Mouse (Mus musculus) hindbrain, embryonic 13.5 days (tissue): ENCODE results near the gene Klk9. TPM values are rescaled to one million over a fixed set of nuclear protein-coding genes. Genes with fewer than 3 reads are reported as not detected.

Experiments
- ATAC-seq: fragments of 200-750 bp; cut with Nextera tagmentation; 2 replicates; pipeline ENCODE4 v1.8.0; 2017; ENCODE audit warnings: moderate TSS enrichment; ENCODE audit not compliant: low FRiP score
- H3K27ac ChIP-seq: fragments of 300-500 bp; sonication (generic); 2 replicates; pipeline ENCODE4 v1.5.1; 2015; ENCODE audit warnings: inconsistent platforms, mild to moderate bottlenecking, moderate library complexity
- H3K27me3 ChIP-seq: fragments of 300-500 bp; sonication (generic); 2 replicates; pipeline ENCODE4 v1.6.1; 2015; ENCODE audit warnings: mild to moderate bottlenecking, inconsistent platforms
- H3K36me3 ChIP-seq: fragments of 300-500 bp; sonication (generic); 2 replicates; pipeline ENCODE4 v1.6.1; 2015; ENCODE audit warnings: mild to moderate bottlenecking, inconsistent platforms
- H3K4me1 ChIP-seq: fragments of 300-500 bp; sonication (generic); replicated peaks from 2 replicates; pipeline ENCODE4 v1.6.1; 2015; ENCODE audit warnings: inconsistent platforms
- H3K4me2 ChIP-seq: fragments of 300-500 bp; sonication (generic); 2 replicates; pipeline ENCODE4 v1.6.1; 2015; ENCODE audit warnings: inconsistent platforms, mild to moderate bottlenecking, moderate library complexity
- H3K4me3 ChIP-seq: fragments of 300-500 bp; sonication (generic); 2 replicates; pipeline ENCODE4 v1.5.1; 2015; ENCODE audit warnings: mild to moderate bottlenecking, inconsistent platforms
- H3K9ac ChIP-seq: fragments of 300-500 bp; sonication (generic); 2 replicates; pipeline ENCODE4 v1.6.1; 2015; ENCODE audit warnings: mild to moderate bottlenecking, inconsistent platforms
- H3K9me3 ChIP-seq: fragments of 300-500 bp; sonication (generic); 2 replicates; pipeline ENCODE4 v1.6.1; 2016; ENCODE audit warnings: inconsistent platforms
- WGBS: fragments of 180-500 bp; shearing (Covaris S2); methylation state at CpG from one replicate; pipeline ENCODE4 v1.1.7; 2015; 5-methylcytosine and 5-hydroxymethylcytosine counted together
- polyA plus RNA-seq: library from polyadenylated mRNA; unstranded; fragments of >200 nt; fragmentation: Nextera tagmentation; extraction: Ambion mirVana; gene quantifications from 2 replicates; pipeline ENCODE4 v1.2.1, GENCODE M21; 2015

The Klk9 gene
- polyA plus RNA-seq, 1 experiment from 2014 or later: 0.18 TPM

- no peak for ATAC-seq
- no peaks in the 10 kb centered on the region for H3K9me3 ChIP-seq
- no peak overlapping the region for H3K4me3 ChIP-seq
- no peak overlapping the region for H3K27ac ChIP-seq
- no peaks in the 10 kb centered on the region for H3K36me3 ChIP-seq
- WGBS: 88% methylated on average over 12 of the region's 12 CpGs
- no peak overlapping the region for H3K9ac ChIP-seq
- no peak overlapping the region for H3K4me2 ChIP-seq
- no peaks in the 10 kb centered on the region for H3K27me3 ChIP-seq
- H3K4me1 ChIP-seq: peaks cover 3% of the 10 kb centered on the region; the same call in 1 of the 2 replicates
Measured at GRCm38 (mm10) chr7:43777423-43777822, 14.3 kb upstream of the Klk9 start.

GRCm38 (mm10) chr7:43778176-43778970, 13.3 kb upstream of the Klk9 start:
- WGBS: 90% methylated on average over 10 of the region's 10 CpGs
- no peak overlapping the region for H3K4me2 ChIP-seq
- H3K36me3 ChIP-seq: no peaks in the 10 kb centered on the region
- H3K9me3 ChIP-seq: no peaks in the 10 kb centered on the region
- H3K4me3 ChIP-seq: no peak overlapping the region
- H3K9ac ChIP-seq: no peak overlapping the region
- ATAC-seq: no peak
- peaks cover 8% of the 10 kb centered on the region for H3K4me1 ChIP-seq
- no peak overlapping the region for H3K27ac ChIP-seq
- peaks cover 8% of the 10 kb centered on the region for H3K27me3 ChIP-seq

GRCm38 (mm10) chr7:43780241-43780640, 11.4 kb upstream of the Klk9 start:
- peaks cover 18% of the 10 kb centered on the region for H3K27me3 ChIP-seq
- no peak overlapping the region for H3K9ac ChIP-seq
- H3K27ac ChIP-seq: no peak overlapping the region
- WGBS: 74% methylated on average over 6 of the region's 6 CpGs
- no peaks in the 10 kb centered on the region for H3K9me3 ChIP-seq
- no peak for ATAC-seq
- H3K36me3 ChIP-seq: no peaks in the 10 kb centered on the region
- H3K4me3 ChIP-seq: no peak overlapping the region
- peaks cover 8% of the 10 kb centered on the region for H3K4me1 ChIP-seq
- H3K4me2 ChIP-seq: no peak overlapping the region

- Histone ChIP-seq H3K9ac (no peak within 1 kb of the TSS), H3K4me3 (no peak within 1 kb of the TSS), H3K36me3 (no peaks in the 10 kb centered on the region), H3K27me3 (peaks cover 18% of the 10 kb centered on the region), H3K4me1 (peaks cover 8% of the 10 kb centered on the region), H3K9me3 (no peaks in the 10 kb centered on the region), H3K4me2 (no peak within 1 kb of the TSS), H3K27ac (no peak within 1 kb of the TSS)
- no peak for ATAC-seq
- 62% methylated on average over 5 of the region's 5 CpGs for WGBS
Measured at GRCm38 (mm10) chr7:43780746-43781145, 10.9 kb upstream of the Klk9 start, which contains the start of gene Klk10. TSS of gene Klk10 (plus strand) at chr7:43781035.

GRCm38 (mm10) chr7:43781541-43781940, 10.2 kb upstream of the Klk9 start:
- Histone ChIP-seq H3K9ac (no peak overlapping the region), H3K4me3 (no peak overlapping the region), H3K27ac (no peak overlapping the region), H3K27me3 (peaks cover 18% of the 10 kb centered on the region), H3K4me1 (peaks cover 8% of the 10 kb centered on the region), H3K36me3 (no peaks in the 10 kb centered on the region), H3K9me3 (no peaks in the 10 kb centered on the region), H3K4me2 (no peak overlapping the region)
- ATAC-seq: no peak
- 87% methylated on average over 11 of the region's 11 CpGs for WGBS

- H3K9ac ChIP-seq: peak overlapping the region; percentile 65
- H3K27me3 ChIP-seq: peaks cover 18% of the 10 kb centered on the region
- peaks cover 8% of the 10 kb centered on the region for H3K4me1 ChIP-seq
- H3K4me3 ChIP-seq: peak overlapping the region; percentile 32
- no peaks in the 10 kb centered on the region for H3K36me3 ChIP-seq
- peak; percentile 74 for ATAC-seq
- H3K27ac ChIP-seq: no peak overlapping the region
- no peaks in the 10 kb centered on the region for H3K9me3 ChIP-seq
- 7% methylated on average over 36 of the region's 36 CpGs for WGBS
- peak overlapping the region; percentile 66 for H3K4me2 ChIP-seq
Measured at GRCm38 (mm10) chr7:43782275-43783265, 9.1 kb upstream of the Klk9 start.

- peaks cover 18% of the 10 kb centered on the region for H3K27me3 ChIP-seq
- H3K4me3 ChIP-seq: no peak overlapping the region
- peaks cover 8% of the 10 kb centered on the region for H3K4me1 ChIP-seq
- no peak overlapping the region for H3K9ac ChIP-seq
- H3K4me2 ChIP-seq: no peak overlapping the region
- H3K9me3 ChIP-seq: no peaks in the 10 kb centered on the region
- WGBS: 86% methylated on average over 1 of the region's 1 CpGs
- no peaks in the 10 kb centered on the region for H3K36me3 ChIP-seq
- no peak for ATAC-seq
- H3K27ac ChIP-seq: no peak overlapping the region
Measured at GRCm38 (mm10) chr7:43785286-43785685, 6.4 kb upstream of the Klk9 start.

GRCm38 (mm10) chr7:43788096-43788495, 3.6 kb upstream of the Klk9 start:
- Histone ChIP-seq H3K4me2 (no peak overlapping the region), H3K27ac (no peak overlapping the region), H3K9ac (no peak overlapping the region), H3K9me3 (no peaks in the 10 kb centered on the region), H3K4me1 (no peaks in the 10 kb centered on the region), H3K4me3 (no peak overlapping the region), H3K36me3 (no peaks in the 10 kb centered on the region), H3K27me3 (peaks cover 13% of the 10 kb centered on the region)
- ATAC-seq: no peak
- 84% methylated on average over 3 of the region's 3 CpGs for WGBS

GRCm38 (mm10) chr7:43789295-43789694, 2.4 kb upstream of the Klk9 start:
- no peak for ATAC-seq
- whole genome bisulfite sequencing: 69% methylated on average over 2 of the region's 2 CpGs
- H3K9me3 ChIP-seq: no peaks in the 10 kb centered on the region

GRCm38 (mm10) chr7:43796355-43796754, 4.7 kb downstream of the Klk9 start:
- H3K27ac ChIP-seq: no peak overlapping the region
- WGBS: 7% methylated on average over 8 of the region's 8 CpGs
- peak overlapping the region; percentile 68; the same call in 1 of the 2 replicates for H3K9ac ChIP-seq
- no peak for ATAC-seq
- H3K36me3 ChIP-seq: no peaks in the 10 kb centered on the region
- H3K9me3 ChIP-seq: no peaks in the 10 kb centered on the region
- H3K4me3 ChIP-seq: peak overlapping the region; percentile 49
- peak overlapping the region; percentile 75 for H3K4me2 ChIP-seq
- peaks cover 59% of the 10 kb centered on the region for H3K27me3 ChIP-seq
- H3K4me1 ChIP-seq: peaks cover 17% of the 10 kb centered on the region

More at GRCm38 (mm10) chr7:43789295-43789694, 2.4 kb upstream of the Klk9 start:
- Histone ChIP-seq H3K4me1 (no peaks in the 10 kb centered on the region), H3K36me3 (no peaks in the 10 kb centered on the region), H3K27ac (no peak overlapping the region), H3K4me3 (no peak overlapping the region), H3K4me2 (no peak overlapping the region), H3K9ac (no peak overlapping the region), H3K27me3 (peaks cover 9% of the 10 kb centered on the region; the same call in 1 of the 2 replicates)

- Histone ChIP-seq H3K9me3 (no peaks in the 10 kb centered on the region), H3K4me1 (peaks cover 17% of the 10 kb centered on the region), H3K9ac (peak within 1 kb of the TSS; percentile 68), H3K27ac (no peak within 1 kb of the TSS), H3K36me3 (no peaks in the 10 kb centered on the region), H3K27me3 (peaks cover 59% of the 10 kb centered on the region), H3K4me3 (peak within 1 kb of the TSS; percentile 49), H3K4me2 (peak within 1 kb of the TSS; percentile 75)
- ATAC-seq: peak; percentile 44
- WGBS: under 1% methylated on average over 28 of the region's 28 CpGs
Measured at GRCm38 (mm10) chr7:43797333-43797769, 5.7 kb downstream of the Klk9 start, which contains the start of gene Klk8. TSS of gene Klk8 (plus strand) at chr7:43797577.
